Mouse (Mus musculus): ENCODE data around the gene Dok7.

- no peak for TF ChIP-seq CTCF (IDR thresholded peaks at IDR 0.05; ENCODE audit: control insufficient read depth, insufficient read depth, insufficient read length)
- TF ChIP-seq CEBPB (IDR thresholded peaks at IDR 0.05; ENCODE audit: low read depth) = no peak
- TF ChIP-seq MYOD1 (IDR thresholded peaks at IDR 0.05; ENCODE audit: control insufficient read depth, insufficient read length, low read depth) = no peak
- TF ChIP-seq USF1 (IDR thresholded peaks at IDR 0.05; ENCODE audit: low read depth) = no peak
- no peak for TF ChIP-seq MAX (IDR thresholded peaks at IDR 0.05)
- no peak for TF ChIP-seq FOSL1 (IDR thresholded peaks at IDR 0.05; ENCODE audit: insufficient read depth, low read length, poor library complexity, severe bottlenecking)
These were observed 45.2 kb upstream of the Dok7 start for GRCm38 (mm10) chr5:35011156-35011923.
